Mouse (Mus musculus): Measurements from ENCODE around the gene Pbx3. TPM values are rescaled to one million over a fixed set of nuclear protein-coding genes. Genes with fewer than 3 reads are reported as not detected.

Gene Pbx3
- polyA plus RNA-seq (2015; fragmentation: Nextera tagmentation; extraction: Ambion mirVana) = 19.1 and 20.4 TPM in 2 replicates

- Histone ChIP-seq H3K4me3 (peak within 1 kb of the TSS; percentile 82), H3K27ac (replicated peaks) (peak within 1 kb of the TSS; percentile 99), H3K4me2 (peak within 1 kb of the TSS; percentile 85), H3K9ac (peak within 1 kb of the TSS; percentile 99), H3K27me3 (replicated peaks) (no peaks in the 10 kb centered on the region), H3K36me3 (no peaks in the 10 kb centered on the region), H3K9me3 (no peaks in the 10 kb centered on the region), H3K4me1 (peaks cover 29% of the 10 kb centered on the region)
- under 1% methylated on average over 71 of the region's 102 CpGs for WGBS
- ATAC-seq (ENCODE audit: extremely low read depth, insufficient number of reproducible peaks, low FRiP score, low TSS enrichment) = peak; percentile 92
These were observed at the start of gene Pbx3 for GRCm38 (mm10) chr2:34372305-34373301. Pbx3 (minus strand) TSS chr2:34373142.

GRCm38 (mm10) chr2:34420256-34420655 is 47.3 kb upstream of the Pbx3 start:
- no peak for ATAC-seq (ENCODE audit: extremely low read depth, insufficient number of reproducible peaks, low FRiP score, low TSS enrichment)
- H3K27ac ChIP-seq (replicated peaks) = no peak overlapping the region
- no peak overlapping the region for H3K4me3 ChIP-seq
- peaks cover 14% of the 10 kb centered on the region for H3K4me1 ChIP-seq
- H3K4me2 ChIP-seq = no peak overlapping the region
- no peaks in the 10 kb centered on the region for H3K27me3 ChIP-seq (replicated peaks)
- no peaks in the 10 kb centered on the region for H3K9me3 ChIP-seq
- no peak overlapping the region for H3K9ac ChIP-seq
- H3K36me3 ChIP-seq = peaks cover 17% of the 10 kb centered on the region
- WGBS = 46% methylated on average over 1 of the region's 1 CpGs

GRCm38 (mm10) chr2:34409741-34410340 is 36.9 kb upstream of the Pbx3 start:
- Histone ChIP-seq H3K27me3 (replicated peaks) (no peaks in the 10 kb centered on the region), H3K4me2 (no peak overlapping the region), H3K9me3 (no peaks in the 10 kb centered on the region), H3K27ac (replicated peaks) (no peak overlapping the region), H3K4me3 (no peak overlapping the region), H3K9ac (no peak overlapping the region), H3K36me3 (no peaks in the 10 kb centered on the region), H3K4me1 (peaks cover 21% of the 10 kb centered on the region)
- WGBS = 64% methylated on average over 5 of the region's 5 CpGs
- ATAC-seq (ENCODE audit: extremely low read depth, insufficient number of reproducible peaks, low FRiP score, low TSS enrichment) = no peak

GRCm38 (mm10) chr2:34408341-34408740 is 35.4 kb upstream of the Pbx3 start:
- H3K9me3 ChIP-seq = no peaks in the 10 kb centered on the region
- 89% methylated on average over 10 of the region's 10 CpGs for WGBS
- no peaks in the 10 kb centered on the region for H3K36me3 ChIP-seq
- peaks cover 21% of the 10 kb centered on the region for H3K4me1 ChIP-seq
- no peak overlapping the region for H3K27ac ChIP-seq (replicated peaks)
- H3K9ac ChIP-seq = no peak overlapping the region
- ATAC-seq (ENCODE audit: extremely low read depth, insufficient number of reproducible peaks, low FRiP score, low TSS enrichment) = no peak
- H3K27me3 ChIP-seq (replicated peaks) = no peaks in the 10 kb centered on the region
- peak overlapping the region; percentile 84; the same call in 1 of the 2 replicates for H3K4me2 ChIP-seq
- H3K4me3 ChIP-seq = 0 out of 2 replicates have a peak overlapping the region, but pooled peaks have one; percentile 86

GRCm38 (mm10) chr2:34407596-34407995 is 34.7 kb upstream of the Pbx3 start:
- Histone ChIP-seq H3K27me3 (replicated peaks) (no peaks in the 10 kb centered on the region), H3K36me3 (no peaks in the 10 kb centered on the region), H3K4me2 (peak overlapping the region; percentile 84), H3K27ac (replicated peaks) (no peak overlapping the region), H3K9me3 (no peaks in the 10 kb centered on the region), H3K9ac (peak overlapping the region; percentile 94), H3K4me1 (peaks cover 21% of the 10 kb centered on the region), H3K4me3 (peak overlapping the region; percentile 86)
- no peak for ATAC-seq (ENCODE audit: extremely low read depth, insufficient number of reproducible peaks, low FRiP score, low TSS enrichment)
- WGBS = 41% methylated on average over 7 of the region's 7 CpGs

GRCm38 (mm10) chr2:34406601-34407464 is 33.9 kb upstream of the Pbx3 start, which contains the start of gene Mapkap1:
Mapkap1 (plus strand) TSS chr2:34406771.
- peak within 1 kb of the TSS; percentile 84 for H3K4me2 ChIP-seq
- H3K27me3 ChIP-seq (replicated peaks) = no peaks in the 10 kb centered on the region
- H3K27ac ChIP-seq (replicated peaks) = peak within 1 kb of the TSS; percentile 33
- peaks cover 21% of the 10 kb centered on the region for H3K4me1 ChIP-seq
- no peaks in the 10 kb centered on the region for H3K36me3 ChIP-seq
- peak within 1 kb of the TSS; percentile 94 for H3K9ac ChIP-seq
- H3K4me3 ChIP-seq = peak within 1 kb of the TSS; percentile 86
- under 1% methylated on average over 68 of the region's 68 CpGs for WGBS
- peak; percentile 91 for ATAC-seq (ENCODE audit: extremely low read depth, insufficient number of reproducible peaks, low FRiP score, low TSS enrichment)
- no peaks in the 10 kb centered on the region for H3K9me3 ChIP-seq

GRCm38 (mm10) chr2:34399535-34399934 is 26.6 kb upstream of the Pbx3 start:
- no peaks in the 10 kb centered on the region for H3K9me3 ChIP-seq
- H3K27ac ChIP-seq (replicated peaks) = no peak overlapping the region
- no peak overlapping the region for H3K4me3 ChIP-seq
- 51% methylated on average over 4 of the region's 4 CpGs for WGBS
- no peaks in the 10 kb centered on the region for H3K4me1 ChIP-seq
- no peaks in the 10 kb centered on the region for H3K36me3 ChIP-seq
- ATAC-seq (ENCODE audit: extremely low read depth, insufficient number of reproducible peaks, low FRiP score, low TSS enrichment) = no peak
- H3K4me2 ChIP-seq = no peak overlapping the region
- no peaks in the 10 kb centered on the region for H3K27me3 ChIP-seq (replicated peaks)
- no peak overlapping the region for H3K9ac ChIP-seq

GRCm38 (mm10) chr2:34378930-34379329 is 6.0 kb upstream of the Pbx3 start:
- Histone ChIP-seq H3K4me1 (peaks cover under 1% of the 10 kb centered on the region), H3K4me2 (no peak overlapping the region), H3K9me3 (no peaks in the 10 kb centered on the region), H3K27me3 (replicated peaks) (no peaks in the 10 kb centered on the region), H3K4me3 (no peak overlapping the region), H3K9ac (no peak overlapping the region), H3K36me3 (no peaks in the 10 kb centered on the region), H3K27ac (replicated peaks) (no peak overlapping the region)
- WGBS = 60% methylated on average over 2 of the region's 2 CpGs
- no peak for ATAC-seq (ENCODE audit: extremely low read depth, insufficient number of reproducible peaks, low FRiP score, low TSS enrichment)

GRCm38 (mm10) chr2:34374349-34374748 is 1.4 kb upstream of the Pbx3 start:
- H3K4me2 ChIP-seq = no peak overlapping the region
- no peak overlapping the region for H3K27ac ChIP-seq (replicated peaks)
- no peak overlapping the region for H3K4me3 ChIP-seq
- no peak for ATAC-seq (ENCODE audit: extremely low read depth, insufficient number of reproducible peaks, low FRiP score, low TSS enrichment)
- no peaks in the 10 kb centered on the region for H3K36me3 ChIP-seq
- no peaks in the 10 kb centered on the region for H3K9me3 ChIP-seq
- WGBS = 80% methylated on average over 2 of the region's 2 CpGs
- H3K27me3 ChIP-seq (replicated peaks) = no peaks in the 10 kb centered on the region
- H3K4me1 ChIP-seq = peaks cover 17% of the 10 kb centered on the region
- no peak overlapping the region for H3K9ac ChIP-seq

- Histone ChIP-seq H3K4me1 (peaks cover 20% of the 10 kb centered on the region), H3K27ac (replicated peaks) (no peak overlapping the region), H3K4me2 (peak overlapping the region; percentile 85), H3K9me3 (no peaks in the 10 kb centered on the region), H3K27me3 (replicated peaks) (no peaks in the 10 kb centered on the region), H3K36me3 (no peaks in the 10 kb centered on the region), H3K4me3 (peak overlapping the region; percentile 82), H3K9ac (peak overlapping the region; percentile 70)
- ATAC-seq (ENCODE audit: extremely low read depth, insufficient number of reproducible peaks, low FRiP score, low TSS enrichment) = no peak
- 39% methylated on average over 3 of the region's 3 CpGs for WGBS
These were observed 944 bp upstream of the Pbx3 start for GRCm38 (mm10) chr2:34373886-34374285.
